Mouse (Mus musculus) forebrain, embryonic 16.5 days (tissue): ENCODE results near the gene Rnf123. TPM values are rescaled to one million over a fixed set of nuclear protein-coding genes. Genes with fewer than 3 reads are reported as not detected.

ENCODE experiments used
- ATAC-seq: fragments of 200-750 bp; cut with Nextera tagmentation; 2 replicates; pipeline ENCODE4 v1.8.0; 2017; ENCODE audit warnings: mild to moderate bottlenecking, moderate library complexity
- H3K27ac ChIP-seq: fragments of 300-500 bp; sonication (generic); 2 replicates; pipeline ENCODE4 v1.5.1; 2014; ENCODE audit warnings: low read length, control low read depth
- H3K27me3 ChIP-seq: fragments of 300-500 bp; sonication (generic); replicated peaks from 2 replicates; pipeline ENCODE4 v1.6.1; 2014; ENCODE audit warnings: low read length; ENCODE audit not compliant: control insufficient read depth, insufficient read depth
- H3K36me3 ChIP-seq: fragments of 300-500 bp; sonication (generic); 2 replicates; pipeline ENCODE4 v1.6.1; 2014; ENCODE audit not compliant: control insufficient read depth, insufficient read depth
- H3K4me1 ChIP-seq: fragments of 300-500 bp; sonication (generic); replicated peaks from 2 replicates; pipeline ENCODE4 v1.6.1; 2014; ENCODE audit warnings: low read length; ENCODE audit not compliant: control insufficient read depth, insufficient read depth
- H3K4me2 ChIP-seq: fragments of 300-500 bp; sonication (generic); 2 replicates; pipeline ENCODE4 v1.6.1; 2014; ENCODE audit warnings: mild to moderate bottlenecking, low read length, control low read depth
- H3K4me3 ChIP-seq: fragments of 300-500 bp; sonication (generic); replicated peaks from 2 replicates; pipeline ENCODE4 v1.5.1; 2014; ENCODE audit warnings: mild to moderate bottlenecking, low read length, control low read depth
- H3K9ac ChIP-seq: fragments of 300-500 bp; sonication (generic); replicated peaks from 2 replicates; pipeline ENCODE4 v1.6.1; 2014; ENCODE audit warnings: low read depth, low read length, control low read depth
- H3K9me3 ChIP-seq: fragments of 300-500 bp; sonication (generic); 2 replicates; pipeline ENCODE4 v1.6.1; 2016; ENCODE audit warnings: low read length; ENCODE audit not compliant: control insufficient read depth
- WGBS: fragments of 180-500 bp; shearing (Covaris S2); extraction: QIAGEN DNeasy Blood & Tissue Kit; methylation state at CpG from one replicate; pipeline ENCODE4 v1.1.7; 2014; 5-methylcytosine and 5-hydroxymethylcytosine counted together
- polyA plus RNA-seq: library from polyadenylated mRNA; unstranded; fragments of >200 nt; fragmentation: Nextera tagmentation; extraction: Ambion mirVana; gene quantifications from 2 replicates; pipeline ENCODE4 v1.2.1, GENCODE M21; 2015

Rnf123 gene
- 44.5 and 53.1 TPM in 2 replicates for polyA plus RNA-seq

DNA sequence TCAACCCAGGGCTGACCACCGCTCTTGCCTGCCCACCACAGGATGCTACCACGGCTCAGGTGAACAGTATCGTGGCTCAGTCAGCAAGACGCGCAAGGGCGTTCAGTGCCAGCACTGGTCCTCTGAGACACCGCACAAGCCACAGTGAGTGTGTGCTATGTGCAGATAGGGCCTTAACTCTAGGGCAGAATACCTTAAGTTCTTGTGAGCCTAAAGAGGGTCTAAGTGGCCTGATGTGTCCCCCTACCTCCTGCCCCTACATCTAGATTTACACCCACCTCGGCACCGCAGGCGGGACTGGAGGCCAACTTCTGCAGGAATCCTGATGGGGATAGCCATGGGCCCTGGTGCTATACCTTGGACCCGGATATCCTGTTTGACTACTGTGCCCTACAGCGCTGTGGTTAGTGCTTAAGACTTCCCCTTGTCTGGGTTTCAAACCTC, at the start of gene Rnf123:
Gene Rnf123, minus strand, starts transcription at position 359 of the 444 bp plus-strand sequence.
- no peak within 1 kb of the TSS for H3K27ac ChIP-seq
- 32% methylated on average over 12 of the region's 12 CpGs for WGBS
- no peaks in the 10 kb centered on the region for H3K9me3 ChIP-seq
- H3K9ac ChIP-seq: no peak within 1 kb of the TSS
- peaks cover 13% of the 10 kb centered on the region for H3K36me3 ChIP-seq
- H3K4me3 ChIP-seq: no peak within 1 kb of the TSS
- peaks cover 22% of the 10 kb centered on the region for H3K27me3 ChIP-seq
- peak within 1 kb of the TSS; percentile 14 for H3K4me2 ChIP-seq
- H3K4me1 ChIP-seq: peaks cover 14% of the 10 kb centered on the region
- no peak for ATAC-seq

DNA sequence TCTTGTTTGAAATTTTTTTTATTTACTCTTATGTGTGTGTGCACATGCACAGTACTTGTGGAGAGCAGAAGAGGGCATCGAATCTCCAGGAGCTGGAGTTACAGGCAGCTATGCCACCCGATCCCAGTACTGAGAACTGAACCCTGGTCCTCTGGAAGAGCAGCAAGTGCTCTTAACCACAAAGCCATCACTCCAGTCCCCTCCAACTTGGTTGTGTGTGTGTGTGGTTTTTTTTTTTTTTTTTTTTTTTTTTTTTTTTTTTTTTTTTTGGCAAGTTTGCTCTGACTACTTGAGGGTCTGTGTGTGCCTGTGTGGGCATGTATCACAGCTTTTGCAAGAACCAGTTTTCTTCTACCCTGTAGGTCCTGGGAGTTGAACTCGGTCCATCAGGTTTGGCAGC, 49.2 kb upstream of the Rnf123 start:
- H3K27ac ChIP-seq: no peak overlapping the region
- no peak for ATAC-seq
- no peak overlapping the region for H3K9ac ChIP-seq
- WGBS: 95% methylated on average over 3 of the region's 3 CpGs
- H3K27me3 ChIP-seq: no peaks in the 10 kb centered on the region
- no peaks in the 10 kb centered on the region for H3K9me3 ChIP-seq
- no peak overlapping the region for H3K4me3 ChIP-seq
- no peaks in the 10 kb centered on the region; the same call in 1 of the 2 replicates for H3K36me3 ChIP-seq
- H3K4me1 ChIP-seq: no peaks in the 10 kb centered on the region
- no peak overlapping the region for H3K4me2 ChIP-seq

DNA sequence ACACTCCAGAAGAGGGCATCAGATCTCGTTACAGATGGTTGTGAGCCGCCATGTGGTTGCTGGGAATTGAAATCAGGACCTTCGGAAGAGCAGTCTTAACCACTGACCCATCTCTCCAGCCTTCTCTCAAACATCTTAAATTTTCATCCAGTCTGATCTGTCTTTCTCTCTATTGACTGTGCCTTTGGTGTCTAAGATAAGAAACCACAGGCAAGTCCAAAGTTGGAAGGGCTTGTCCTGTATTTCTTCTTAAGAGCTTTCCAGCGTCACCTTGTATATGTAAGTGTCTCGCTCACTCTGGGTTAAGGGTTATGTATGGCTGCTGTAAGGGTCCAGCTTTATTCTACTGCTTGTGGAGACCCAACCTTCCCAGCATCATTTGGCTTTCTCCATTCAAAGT, 48.4 kb upstream of the Rnf123 start:
- no peaks in the 10 kb centered on the region for H3K4me1 ChIP-seq
- H3K4me2 ChIP-seq: no peak overlapping the region
- 90% methylated on average over 5 of the region's 5 CpGs for WGBS
- H3K27me3 ChIP-seq: no peaks in the 10 kb centered on the region
- no peaks in the 10 kb centered on the region for H3K9me3 ChIP-seq
- no peaks in the 10 kb centered on the region; the same call in 1 of the 2 replicates for H3K36me3 ChIP-seq
- H3K9ac ChIP-seq: no peak overlapping the region
- no peak overlapping the region for H3K27ac ChIP-seq
- no peak overlapping the region for H3K4me3 ChIP-seq
- no peak for ATAC-seq

DNA sequence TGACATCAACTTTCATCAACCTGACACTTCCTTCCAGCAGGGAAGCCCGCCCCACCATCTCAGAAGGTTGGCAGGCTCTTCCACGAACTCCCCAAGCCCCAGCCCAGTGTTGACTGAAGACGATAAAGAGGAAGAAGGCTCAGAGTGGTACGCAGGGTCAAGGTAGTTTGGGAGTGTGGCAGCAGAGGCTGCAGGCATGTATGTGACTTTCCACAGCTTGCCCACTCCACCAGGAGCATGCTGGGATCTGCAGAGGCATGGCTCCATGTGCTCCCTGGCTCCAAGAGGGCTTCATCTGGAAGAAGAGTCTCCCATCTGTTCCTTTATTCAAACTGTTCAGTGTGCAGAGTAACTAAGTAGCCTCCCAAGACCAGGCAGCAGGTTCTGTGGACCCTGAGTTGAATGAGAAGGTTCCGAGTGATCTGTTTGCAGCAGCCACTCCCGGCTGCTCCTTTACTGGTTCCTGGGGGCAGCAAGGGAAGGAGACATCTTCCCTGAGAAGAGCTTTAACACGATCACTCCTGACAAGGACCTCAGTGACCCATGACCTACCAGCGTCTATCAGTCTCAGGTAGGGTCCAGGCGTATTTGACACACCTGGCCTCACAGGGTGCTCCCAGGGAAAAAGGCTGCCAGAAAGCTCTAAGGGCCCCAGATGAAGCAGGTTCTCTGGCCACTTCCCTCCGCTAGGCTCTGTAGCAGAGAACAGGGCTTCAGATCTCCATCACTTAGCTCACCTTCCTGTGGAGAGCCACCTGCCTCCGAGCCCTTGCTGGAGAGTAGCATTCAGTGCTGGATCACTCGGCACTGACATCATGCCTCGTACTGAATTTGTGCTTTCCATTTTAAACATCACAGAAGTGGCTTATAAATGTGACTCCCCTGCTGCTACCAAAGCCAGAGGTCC, 46.1 kb upstream of the Rnf123 start:
- H3K27me3 ChIP-seq: no peaks in the 10 kb centered on the region
- H3K4me3 ChIP-seq: no peak overlapping the region
- H3K9me3 ChIP-seq: no peaks in the 10 kb centered on the region
- H3K36me3 ChIP-seq: 0 out of 2 replicates have a peak, but pooled peaks cover 2% of the 10 kb centered on the region
- WGBS: 87% methylated on average over 13 of the region's 13 CpGs
- no peaks in the 10 kb centered on the region for H3K4me1 ChIP-seq
- no peak overlapping the region for H3K27ac ChIP-seq
- ATAC-seq: no peak
- no peak overlapping the region for H3K9ac ChIP-seq
- no peak overlapping the region for H3K4me2 ChIP-seq

DNA sequence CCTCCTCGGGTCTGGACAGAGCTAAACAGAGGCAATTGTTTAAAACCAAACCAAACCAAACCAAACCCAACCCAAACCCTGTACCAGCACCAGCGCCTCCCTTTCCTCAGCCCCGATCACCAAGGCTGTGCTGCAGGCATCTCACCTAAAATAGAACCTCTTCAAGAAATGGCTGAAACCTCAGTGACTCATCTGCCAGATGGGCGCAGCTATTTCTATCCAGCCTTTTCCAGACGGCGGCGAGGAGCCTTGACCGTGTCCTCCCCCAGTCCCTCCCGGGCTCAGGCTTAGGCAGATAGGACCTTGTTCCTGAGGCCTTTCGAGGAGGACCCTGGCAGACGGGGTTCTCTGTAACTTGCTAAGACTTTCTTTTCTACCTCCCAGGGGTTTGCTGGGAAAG, 45.1 kb upstream of the Rnf123 start:
- Histone ChIP-seq H3K4me3 (no peak overlapping the region), H3K4me1 (no peaks in the 10 kb centered on the region), H3K36me3 (0 out of 2 replicates have a peak, but pooled peaks cover 2% of the 10 kb centered on the region), H3K9me3 (no peaks in the 10 kb centered on the region), H3K4me2 (no peak overlapping the region), H3K27me3 (no peaks in the 10 kb centered on the region), H3K9ac (no peak overlapping the region), H3K27ac (no peak overlapping the region)
- no peak for ATAC-seq
- WGBS: 87% methylated on average over 11 of the region's 11 CpGs

DNA sequence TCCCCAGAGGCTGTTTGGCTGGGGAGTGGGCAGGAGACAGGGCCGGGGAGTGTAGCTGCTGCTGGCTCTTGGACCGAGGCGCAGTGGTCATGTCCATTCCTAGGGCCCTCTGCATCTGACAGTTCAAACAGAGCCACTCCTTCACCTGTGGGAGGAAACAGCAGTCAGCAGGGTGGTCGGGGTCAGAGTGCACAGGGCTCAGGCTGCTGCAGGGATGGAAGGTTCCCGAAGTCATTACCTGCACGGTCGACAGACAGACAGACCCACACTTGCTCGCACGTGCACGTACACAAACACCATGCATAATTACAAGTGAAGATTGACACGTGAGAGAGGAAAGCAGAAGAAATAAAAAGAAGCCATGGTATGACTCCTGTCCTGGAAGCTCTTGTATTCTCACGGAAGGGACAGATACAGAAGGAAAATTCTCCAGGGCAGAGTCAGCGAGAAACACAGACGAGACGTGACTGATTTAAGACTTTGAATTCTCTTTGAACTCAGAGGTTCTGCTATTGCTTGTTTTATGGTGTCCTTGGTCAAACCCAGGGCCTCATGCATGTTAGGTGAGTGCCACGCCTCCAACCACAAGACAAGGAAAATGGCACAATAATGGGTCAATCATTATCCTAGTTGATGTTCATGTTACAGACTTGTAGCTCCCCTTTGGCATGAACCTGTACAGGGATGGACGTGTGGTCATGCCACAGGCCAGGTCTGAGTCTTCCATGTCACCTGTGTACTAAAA, 43.5 kb upstream of the Rnf123 start:
- ATAC-seq: no peak
- Histone ChIP-seq H3K27ac (no peak overlapping the region), H3K4me1 (no peaks in the 10 kb centered on the region), H3K4me2 (no peak overlapping the region), H3K36me3 (0 out of 2 replicates have a peak, but pooled peaks cover 2% of the 10 kb centered on the region), H3K9me3 (no peaks in the 10 kb centered on the region), H3K27me3 (no peaks in the 10 kb centered on the region), H3K4me3 (no peak overlapping the region), H3K9ac (no peak overlapping the region)
- 85% methylated on average over 17 of the region's 17 CpGs for WGBS

DNA sequence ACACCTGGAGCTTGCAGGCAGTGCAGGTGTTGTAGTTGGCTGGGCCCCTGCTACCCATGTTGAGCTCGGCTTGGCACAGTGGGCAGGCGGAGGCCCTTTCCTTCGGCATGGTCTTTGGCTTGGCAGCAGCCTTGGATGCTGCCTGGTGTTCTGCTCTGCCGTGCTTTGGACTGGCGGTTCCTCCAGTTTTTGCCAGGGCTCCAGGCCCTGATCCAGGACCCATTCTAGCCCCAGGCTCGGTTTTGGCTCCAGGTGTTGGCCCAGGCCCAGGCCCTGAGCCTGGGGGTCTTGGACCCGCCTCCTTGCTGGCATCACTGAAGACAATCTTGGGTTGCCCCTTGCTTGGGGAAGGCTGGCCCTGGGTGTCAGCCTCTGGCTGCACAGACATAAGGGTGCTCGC, 42.6 kb upstream of the Rnf123 start:
- Histone ChIP-seq H3K4me3 (no peak overlapping the region), H3K36me3 (0 out of 2 replicates have a peak, but pooled peaks cover 4% of the 10 kb centered on the region), H3K4me1 (no peaks in the 10 kb centered on the region), H3K4me2 (no peak overlapping the region), H3K27me3 (no peaks in the 10 kb centered on the region), H3K9ac (no peak overlapping the region), H3K9me3 (no peaks in the 10 kb centered on the region), H3K27ac (no peak overlapping the region)
- 80% methylated on average over 8 of the region's 8 CpGs for WGBS
- ATAC-seq: no peak

DNA sequence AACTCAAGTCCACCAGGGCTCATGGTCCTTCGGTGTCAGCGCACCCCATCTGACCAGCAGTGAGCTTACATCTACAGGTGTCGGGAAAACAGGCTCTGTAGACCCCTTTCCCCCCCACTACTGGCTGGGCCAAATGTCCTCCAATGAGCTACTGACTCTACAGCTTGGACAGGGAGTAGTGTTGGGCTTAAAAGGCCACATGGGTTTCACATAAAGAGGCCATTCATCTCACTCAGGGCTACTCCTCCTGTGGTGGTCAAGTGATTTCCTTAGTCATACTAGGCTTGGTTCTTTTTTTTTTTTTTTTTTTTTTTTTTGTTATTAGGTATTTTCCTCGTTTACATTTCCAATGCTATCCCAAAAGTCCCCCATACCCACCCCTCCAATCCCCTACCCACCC, 40.8 kb upstream of the Rnf123 start:
- H3K27ac ChIP-seq: no peak overlapping the region
- H3K36me3 ChIP-seq: 0 out of 2 replicates have a peak, but pooled peaks cover 4% of the 10 kb centered on the region
- no peak for ATAC-seq
- no peak overlapping the region for H3K4me3 ChIP-seq
- no peaks in the 10 kb centered on the region for H3K9me3 ChIP-seq
- WGBS: 91% methylated on average over 4 of the region's 4 CpGs
- H3K4me1 ChIP-seq: no peaks in the 10 kb centered on the region
- H3K9ac ChIP-seq: no peak overlapping the region
- H3K4me2 ChIP-seq: no peak overlapping the region
- H3K27me3 ChIP-seq: no peaks in the 10 kb centered on the region
